Mouse (Mus musculus) kidney, postnatal 14 days (tissue): ENCODE measurements at regions not wholly inside any gene's neighbourhood (a gene's known extent, or its start where the extent isn't known, plus 50 kb on each side); places are given as distances from the start of the nearest gene placed in this dataset.
A peak's percentile ranks its signal among the peaks of the same experiment; 100 is the strongest.

Experiments used
- DNase-seq: peaks from one replicate; pipeline ENCODE4 v3.0.0; 2022; ENCODE audit warnings: mixed read lengths

GRCm38 (mm10) chr5:106181726-106182125 is 276.2 kb downstream of the Barhl2 start:
- DNase-seq = no peak

DNA sequence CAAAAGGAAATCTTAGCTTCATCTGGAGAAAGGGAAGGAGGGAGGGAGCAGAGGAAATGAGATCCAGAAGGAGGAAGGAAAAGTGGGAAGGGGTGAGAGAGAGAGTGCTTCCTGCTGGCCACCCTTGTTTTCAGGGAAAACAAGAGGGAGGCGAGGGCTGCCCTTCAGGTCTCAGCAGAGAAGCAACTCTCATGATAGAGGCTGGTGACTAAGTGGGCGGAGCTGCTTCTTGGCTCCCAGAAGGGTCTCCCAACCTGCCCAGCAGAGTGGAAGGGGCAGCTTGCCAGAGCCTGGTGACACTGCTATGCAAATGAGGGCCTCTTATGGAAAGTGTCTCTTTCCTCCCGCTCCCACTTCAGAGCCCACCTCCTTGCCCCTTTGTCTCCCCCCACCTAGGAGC is 285.8 kb downstream of the Barhl2 start:
- no peak for DNase-seq

- no peak for DNase-seq
Measured at GRCm38 (mm10) chr5:106170405-106170804, 287.6 kb downstream of the Barhl2 start.

DNA sequence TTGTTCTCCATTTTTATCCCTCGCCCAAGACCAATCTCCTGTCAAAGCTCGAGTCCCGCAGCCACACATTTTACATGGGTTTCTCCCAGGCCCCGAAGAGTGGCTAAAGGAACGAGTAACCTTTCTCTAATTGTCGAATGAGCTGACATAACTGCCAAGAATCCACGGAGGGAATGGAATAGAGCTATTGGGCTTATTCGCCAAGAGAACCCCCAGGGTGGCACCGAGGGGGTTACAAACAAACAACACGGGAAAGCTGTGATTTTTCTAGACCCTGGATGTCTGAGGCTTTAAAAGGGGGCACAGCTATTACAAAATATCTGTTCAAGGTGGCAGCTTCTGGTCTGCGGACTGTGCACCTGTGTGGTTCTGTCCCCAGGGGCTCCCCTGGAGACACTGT is 290.4 kb downstream of the Barhl2 start:
- DNase-seq = no peak

DNA sequence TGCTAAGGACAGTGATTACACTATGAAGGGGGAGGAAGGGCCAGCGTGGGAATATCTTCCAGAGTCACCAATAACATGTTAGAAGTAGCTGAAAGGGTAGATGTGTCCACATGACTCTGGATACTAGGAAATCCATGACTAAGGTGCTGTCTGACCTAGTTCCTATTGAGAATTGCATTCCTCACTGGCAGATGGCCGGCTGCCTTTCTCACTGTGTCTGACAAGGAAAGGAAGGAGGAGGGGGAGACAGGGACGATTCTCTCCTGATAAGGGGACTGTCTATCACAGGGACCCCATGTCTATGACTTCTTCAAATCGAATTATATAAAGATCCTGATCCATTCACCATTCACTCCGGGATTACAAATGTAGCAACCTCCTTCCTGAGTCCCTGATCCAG is 289.9 kb downstream of the Zfp326 start:
- no peak for DNase-seq

GRCm38 (mm10) chr5:106164190-106164589 is 287.8 kb downstream of the Zfp326 start:
- no peak for DNase-seq

GRCm38 (mm10) chr5:106162981-106163653 is 286.8 kb downstream of the Zfp326 start:
- peak; percentile 1 for DNase-seq

DNA sequence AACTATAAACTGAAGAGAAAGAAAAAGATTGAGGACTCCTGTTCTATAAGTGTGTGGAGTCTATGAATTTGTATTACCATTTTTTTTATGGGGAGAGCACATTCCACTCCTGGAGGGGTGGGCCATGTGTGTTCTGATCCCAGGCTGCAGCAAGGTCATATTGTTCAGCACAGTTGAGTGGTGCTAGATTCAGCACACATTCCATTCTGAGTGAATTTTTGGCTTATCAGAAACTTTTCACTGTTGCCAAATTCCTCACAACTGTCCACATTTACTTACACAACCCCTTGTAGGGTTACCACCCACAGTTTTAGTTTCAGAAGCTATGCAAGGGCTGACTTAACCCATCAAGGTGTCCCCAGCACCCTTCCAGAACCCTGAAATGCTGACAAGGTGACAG is 262.7 kb downstream of the Zfp326 start:
- DNase-seq = no peak

- DNase-seq = no peak
Measured at GRCm38 (mm10) chr5:106122928-106123327, 246.6 kb downstream of the Zfp326 start.

DNA sequence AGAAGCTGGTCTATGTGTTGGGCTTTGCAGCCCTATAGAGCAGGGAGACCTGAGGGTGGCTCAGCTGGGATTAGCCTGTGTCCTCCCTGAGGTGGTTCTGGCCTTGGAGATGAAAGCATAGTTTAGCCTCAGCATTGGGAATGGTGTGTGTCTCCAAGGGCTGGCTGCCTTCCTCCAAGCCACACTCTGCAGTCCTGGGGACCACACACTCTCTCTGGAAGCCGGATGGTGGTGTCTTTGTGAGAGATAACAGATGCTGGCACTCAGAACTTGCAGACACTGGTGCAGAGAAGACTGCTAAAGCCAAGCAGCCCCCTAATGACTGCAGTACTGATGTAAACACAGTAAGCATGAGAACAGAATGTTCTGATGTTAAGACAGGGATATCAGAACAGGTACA is 243.2 kb downstream of the Zfp326 start:
- DNase-seq = no peak

DNA sequence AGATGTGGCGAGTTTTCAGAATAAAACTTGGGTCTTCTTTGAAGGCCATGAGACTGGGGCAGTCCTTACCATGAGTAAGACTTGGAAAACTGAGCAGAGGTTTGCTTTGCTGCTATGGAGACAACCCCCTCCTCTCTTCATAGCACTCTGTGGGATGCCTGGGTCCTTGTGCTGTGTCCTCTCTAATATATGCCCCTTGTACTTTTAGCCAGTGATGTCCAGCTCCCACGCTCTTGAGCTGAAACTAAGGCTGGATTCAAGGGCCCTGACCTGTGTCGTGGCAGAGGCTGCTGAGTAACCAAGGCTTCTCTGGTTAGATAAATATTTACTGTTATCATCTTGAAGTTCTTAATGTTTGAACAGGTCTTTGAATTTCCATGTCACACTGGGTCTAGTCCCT is 236.8 kb downstream of the Zfp326 start:
- DNase-seq = no peak

DNA sequence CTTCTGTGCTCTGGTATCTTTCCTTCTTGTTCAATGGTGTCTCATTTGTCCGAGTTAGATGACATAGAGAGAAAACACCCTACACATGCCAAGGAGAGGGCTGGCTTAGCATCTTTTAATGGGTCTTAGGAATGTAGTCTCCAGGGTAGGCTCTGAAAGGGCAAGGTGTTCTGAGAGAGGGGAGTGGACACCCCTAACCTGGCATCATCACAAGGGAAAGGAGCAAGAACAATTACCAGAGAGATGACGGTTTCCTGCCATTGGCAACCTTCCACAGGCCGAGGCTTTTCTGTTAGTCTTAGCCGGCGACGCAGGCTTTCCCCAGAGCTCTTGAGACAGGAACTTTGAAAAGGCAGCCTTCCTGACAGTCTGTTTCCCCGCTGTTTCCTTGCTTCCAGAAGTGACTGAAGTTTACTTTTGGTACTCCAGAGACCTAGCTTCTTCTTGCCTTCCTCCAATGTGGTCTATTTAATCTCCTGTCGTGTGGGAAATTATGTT is 232.2 kb downstream of the Zfp326 start:
- DNase-seq = peak; percentile 49

GRCm38 (mm10) chr5:106102255-106102654 is 225.9 kb downstream of the Zfp326 start:
- DNase-seq = no peak

- peak; percentile 3 for DNase-seq
Measured at GRCm38 (mm10) chr5:106098887-106099286, 222.5 kb downstream of the Zfp326 start.

- DNase-seq = no peak
Measured at GRCm38 (mm10) chr5:106089332-106089731, 213.0 kb downstream of the Zfp326 start.

DNA sequence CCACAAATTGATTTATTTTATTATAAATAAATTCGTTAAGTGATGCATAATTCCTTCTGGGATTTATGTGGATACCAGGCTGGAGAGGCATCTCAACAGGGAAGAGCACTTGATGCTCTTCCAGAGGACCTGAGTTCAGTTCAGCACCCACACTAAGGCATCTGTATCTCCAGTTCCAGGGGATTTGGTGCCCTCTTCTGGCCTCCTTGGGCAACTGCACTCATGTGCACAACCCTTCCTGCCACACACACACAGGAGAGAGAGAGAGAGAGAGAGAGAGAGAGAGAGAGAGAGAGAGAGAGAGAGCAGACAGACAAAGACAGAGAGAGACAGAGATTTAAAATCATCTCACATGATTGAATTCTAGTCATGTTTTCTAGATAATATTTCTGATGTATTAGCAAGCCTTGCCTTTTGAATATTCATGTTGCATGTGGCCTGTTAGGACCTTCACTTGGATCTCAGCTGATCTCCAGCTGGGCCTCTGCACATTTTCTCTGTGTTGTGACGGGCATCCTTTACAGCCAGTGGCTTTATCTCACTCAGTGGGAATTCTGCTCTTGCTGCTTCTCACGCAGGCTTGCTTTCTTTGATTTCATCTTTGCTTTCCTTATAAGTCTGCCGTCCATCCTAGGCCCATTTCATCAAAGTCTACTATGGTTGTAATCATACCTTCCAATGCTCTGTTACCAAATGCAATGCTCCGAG is 212.3 kb downstream of the Zfp326 start:
- no peak for DNase-seq

- DNase-seq = no peak
Measured at GRCm38 (mm10) chr5:106083786-106084185, 207.4 kb downstream of the Zfp326 start.

DNA sequence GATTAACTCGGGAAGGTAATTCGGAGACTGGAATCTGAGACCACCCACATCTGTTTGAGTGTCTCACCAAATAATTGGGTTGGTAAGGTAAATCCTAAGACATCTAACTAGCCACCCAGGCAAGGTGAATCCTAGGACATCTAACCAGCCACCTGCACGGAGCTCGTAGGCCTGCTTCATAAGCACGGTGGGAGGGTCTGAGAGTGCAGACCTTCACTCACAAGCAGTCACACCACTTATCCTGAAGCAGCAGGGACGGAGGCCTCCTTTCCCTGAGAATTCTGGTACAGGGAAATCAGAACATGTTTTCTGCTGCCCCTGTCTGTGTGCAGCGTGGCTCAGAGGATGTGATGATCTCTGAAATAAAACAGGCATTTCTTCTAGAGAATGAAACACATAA is 206.5 kb downstream of the Zfp326 start:
- no peak for DNase-seq

DNA sequence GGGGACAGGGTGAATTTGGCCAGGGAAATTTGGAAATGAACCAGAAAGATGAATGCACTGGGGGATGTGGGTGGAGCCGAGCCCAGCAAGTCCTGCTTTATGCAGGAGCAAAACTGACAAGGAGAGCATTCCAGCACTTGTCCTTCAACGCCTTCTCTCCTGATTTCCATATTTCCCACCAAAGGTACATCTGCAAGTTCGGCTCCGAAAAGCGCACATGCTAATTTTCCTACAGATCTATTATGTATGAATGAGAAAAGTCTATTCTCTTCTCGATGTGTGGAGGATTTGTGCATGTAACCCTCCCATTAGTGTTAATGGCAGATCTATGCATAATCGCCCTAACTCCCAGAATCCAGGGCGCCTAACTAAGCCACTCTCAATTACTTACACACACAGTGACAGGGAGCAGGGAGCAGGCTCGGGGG is 190.8 kb downstream of the Zfp326 start:
- DNase-seq = no peak

DNA sequence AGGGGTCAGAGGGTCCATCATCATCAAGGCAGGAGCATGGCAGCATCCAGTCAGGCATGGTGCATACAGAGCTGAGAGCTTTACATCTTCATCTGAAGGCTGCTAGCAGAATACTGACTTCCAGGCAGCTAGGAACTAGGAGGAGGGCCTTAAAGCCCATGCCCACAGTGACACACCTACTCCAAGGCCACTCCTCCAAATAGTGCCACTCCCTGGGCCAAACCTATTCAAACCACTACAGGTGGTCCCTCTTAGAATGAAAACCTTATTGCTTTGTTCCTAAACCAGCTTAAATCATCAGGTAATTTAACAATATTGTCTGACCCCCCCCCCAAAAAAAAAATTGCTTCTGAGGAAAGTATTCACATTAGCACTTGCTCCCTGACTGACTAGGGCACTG is 190.3 kb downstream of the Zfp326 start:
- DNase-seq = no peak

GRCm38 (mm10) chr5:106064366-106064765 is 188.0 kb downstream of the Zfp326 start:
- DNase-seq = peak; percentile 17

- no peak for DNase-seq
Measured at GRCm38 (mm10) chr5:106062926-106063325, 186.6 kb downstream of the Zfp326 start.

- DNase-seq = no peak
Measured at GRCm38 (mm10) chr5:106056631-106057030, 180.3 kb downstream of the Zfp326 start.

- DNase-seq = no peak
Measured at GRCm38 (mm10) chr5:106055221-106055620, 178.9 kb downstream of the Zfp326 start.
